16 mouse cellular contexts compared by ENCODE assay signal in the genomic region with DNA sequence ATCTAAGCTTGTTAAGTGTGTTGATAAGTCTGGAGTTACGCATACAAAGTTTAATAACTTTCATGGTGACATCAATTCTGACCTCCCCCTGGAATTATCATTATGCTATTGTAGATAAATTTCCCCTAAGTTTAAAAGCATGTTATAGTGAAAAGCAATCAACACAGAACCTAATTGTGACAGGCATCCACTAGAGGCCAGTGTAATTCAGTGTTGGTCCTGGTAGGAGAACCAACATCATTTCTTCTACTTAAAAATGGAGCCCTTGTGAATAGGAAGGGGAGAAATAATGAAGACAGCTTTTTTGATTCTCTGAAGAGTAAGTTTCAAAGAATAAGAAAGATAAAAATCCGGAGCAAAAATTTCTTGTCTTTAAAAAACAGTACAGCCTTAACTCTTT.
DNase-seq lines count a peak whose midpoint lies in the region; ATAC-seq and TF ChIP-seq lines count a peak whose summit lies in the region.
"Had no signal": no experiment of that assay in that cellular context is flagged by ENCODE, and none has a peak within 500 bp of the region (broad histone marks: within the 10 kb centered on the region; RNA-seq: fewer than 3 reads in every experiment).

No protein-coding gene starts in this region.

- in situ Hi-C loops in CH12.LX (cut with MboI; ENCODE audit: low pct_ligation_motif_present, low pct_unique_long_range_greater_than_20kb, low sequenced_read_pairs): no loop called here

- no peaks in the 10 kb centered on the region for H3K27me3 ChIP-seq in liver, postnatal 0 days (ENCODE audit: insufficient read depth, low read length)
- no peaks in the 10 kb centered on the region for H3K27me3 ChIP-seq in liver, embryonic 12.5 days (replicated peaks)
- no peaks in the 10 kb centered on the region for H3K27me3 ChIP-seq in CH12.LX (replicated peaks)
- H3K27me3 ChIP-seq: forebrain, embryonic 15.5 days; kidney, embryonic 15.5 days; megakaryocyte, embryonic 14.5 days had no signal

- no peak for TF ChIP-seq EP300 in liver, postnatal 0 days (IDR thresholded peaks at IDR 0.05; ENCODE audit: low read depth)
- TF ChIP-seq EP300 in CH12.LX (IDR thresholded peaks at IDR 0.05; ENCODE audit: low read length): no peak

- H3K4me2 ChIP-seq in liver, postnatal 0 days (ENCODE audit: low read depth, low read length): no peak overlapping the region
- no peak overlapping the region for H3K4me2 ChIP-seq in liver, embryonic 12.5 days
- no peak overlapping the region for H3K4me2 ChIP-seq in CH12.LX (ENCODE audit: insufficient read depth, low read depth, poor library complexity, severe bottlenecking)
- H3K4me2 ChIP-seq: forebrain, embryonic 15.5 days; kidney, embryonic 15.5 days had no signal

- TF ChIP-seq CTCF in liver, postnatal 0 days (IDR thresholded peaks at IDR 0.05; ENCODE audit: low read depth): peak; percentile 34
- peak in 1 of 2 experiments; percentile 52; a peak in 2 of 4 replicates for TF ChIP-seq CTCF in CH12.LX (conservative IDR thresholded peaks at IDR 0.05 in 1 of 2, IDR thresholded peaks at IDR 0.05 in 1 of 2; ENCODE audit: low read depth in 2 of 2, low read length in 2 of 2)
- peak; percentile 12; the same call in 1 of the 2 replicates for TF ChIP-seq CTCF in brain, embryonic 14.5 days (IDR thresholded peaks at IDR 0.05; ENCODE audit: borderline replicate concordance, extremely low read depth, insufficient read depth, insufficient read length)

- no peaks in the 10 kb centered on the region for H3K79me2 ChIP-seq in CH12.LX (replicated peaks; ENCODE audit: control insufficient read depth, extremely low read depth, insufficient read depth, poor library complexity, severe bottlenecking)

- WGBS in liver, postnatal 0 days (ENCODE audit: insufficient replicate concordance): 65% methylated on average over 2 of the region's 2 CpGs
- WGBS in liver, embryonic 12.5 days (ENCODE audit: insufficient replicate concordance): 70% methylated on average over 2 of the region's 2 CpGs

- ATAC-seq in liver, postnatal 0 days: no peak
- ATAC-seq in liver, embryonic 12.5 days: no peak
- ATAC-seq: forebrain, embryonic 15.5 days; hindbrain, embryonic 16.5 days had no signal

- no peak overlapping the region for H3K4me3 ChIP-seq in liver, postnatal 0 days (ENCODE audit: low read depth, low read length)
- no peak overlapping the region for H3K4me3 ChIP-seq in liver, embryonic 12.5 days
- no peak overlapping the region for H3K4me3 ChIP-seq in CH12.LX (replicated peaks in 1 of 3; ENCODE audit: low read depth in 2 of 3, low read length in 2 of 3, poor library complexity in 1 of 3)
- H3K4me3 ChIP-seq: forebrain, embryonic 15.5 days; kidney, embryonic 15.5 days; limb, embryonic 10.5 days; megakaryocyte, embryonic 14.5 days had no signal

- H3K36me3 ChIP-seq in liver, postnatal 0 days (replicated peaks; ENCODE audit: insufficient read depth, low read length): no peaks in the 10 kb centered on the region
- H3K36me3 ChIP-seq in liver, embryonic 12.5 days: peaks cover 8% of the 10 kb centered on the region
- peaks cover 2 to 68% of the 10 kb centered on the region in 2 experiments for H3K36me3 ChIP-seq in CH12.LX (replicated peaks in 1 of 2; ENCODE audit: control insufficient read depth in 1 of 2, insufficient read depth in 1 of 2, low read length in 1 of 2)
- H3K36me3 ChIP-seq: forebrain, embryonic 15.5 days; limb, embryonic 10.5 days had no signal

- no peak overlapping the region for H3K9ac ChIP-seq in liver, postnatal 0 days (replicated peaks)
- H3K9ac ChIP-seq in liver, embryonic 12.5 days: no peak overlapping the region
- H3K9ac ChIP-seq in CH12.LX (ENCODE audit: insufficient read depth, low read depth): no peak overlapping the region
- H3K9ac ChIP-seq: forebrain, embryonic 15.5 days; kidney, embryonic 15.5 days; liver, embryonic 14.5 days had no signal

- TF ChIP-seq POLR2A in CH12.LX (IDR thresholded peaks at IDR 0.05; ENCODE audit: low read depth, low read length): no peak
- no peak for TF ChIP-seq POLR2A in brain, embryonic 14.5 days (IDR thresholded peaks at IDR 0.05; ENCODE audit: borderline replicate concordance, extremely low read depth, insufficient read depth, insufficient read length, poor library complexity, severe bottlenecking)

- H3K4me1 ChIP-seq in liver, postnatal 0 days (ENCODE audit: insufficient read depth): no peaks in the 10 kb centered on the region
- H3K4me1 ChIP-seq in liver, embryonic 12.5 days: no peaks in the 10 kb centered on the region
- no peaks in the 10 kb centered on the region for H3K4me1 ChIP-seq in CH12.LX (ENCODE audit: control insufficient read depth in 1 of 2, insufficient read depth in 2 of 2)
- H3K4me1 ChIP-seq: forebrain, embryonic 15.5 days had no signal

- H3K9me3 ChIP-seq in liver, postnatal 0 days (ENCODE audit: low read length): no peaks in the 10 kb centered on the region
- no peaks in the 10 kb centered on the region for H3K9me3 ChIP-seq in liver, embryonic 12.5 days (replicated peaks)
- H3K9me3 ChIP-seq in CH12.LX (replicated peaks; ENCODE audit: low read length): no peaks in the 10 kb centered on the region
- H3K9me3 ChIP-seq: forebrain, embryonic 15.5 days; kidney, embryonic 15.5 days; limb, embryonic 10.5 days; megakaryocyte, embryonic 14.5 days had no signal

- intact Hi-C loops in heart, postnatal 14 days (cut with DNase I): no loop called here

- peak; percentile 2 for DNase-seq in heart, adult 11 months
- DNase-seq in heart, postnatal 14 days: no peak
- no peak for DNase-seq in liver, postnatal 0 days
- peak; percentile 8 for DNase-seq in CH12.LX (ENCODE audit: extremely low read depth)
- DNase-seq in brain, embryonic 14.5 days (ENCODE audit: low read depth): peak; percentile 51
- no peak for DNase-seq in right cerebral cortex, postnatal 4 days
- DNase-seq: adrenal gland, postnatal 25 days; gastrocnemius, postnatal 25 days; thymus, adult 2 months had no signal

- no peak overlapping the region for H3K27ac ChIP-seq in liver, postnatal 0 days (ENCODE audit: low read depth)
- no peak overlapping the region for H3K27ac ChIP-seq in liver, embryonic 12.5 days
- no peak overlapping the region for H3K27ac ChIP-seq in CH12.LX (ENCODE audit: insufficient read depth, low read depth)
- H3K27ac ChIP-seq: forebrain, embryonic 15.5 days; kidney, embryonic 15.5 days; limb, embryonic 10.5 days; liver, embryonic 14.5 days had no signal

- dilution Hi-C loops in CH12.LX (cut with MboI; ENCODE audit: extremely low pct_ligation_motif_present, extremely low pct_unique_long_range_greater_than_20kb, low sequenced_read_pairs): no loop called here

- peak; percentile 60 for TF ChIP-seq RAD21 in CH12.LX (IDR thresholded peaks at IDR 0.05; ENCODE audit: low read depth, low read length)

TF ChIP-seq in CH12.LX, 34 proteins besides CTCF, POLR2A, EP300 and RAD21:
- TF ChIP-seq MEF2A (IDR thresholded peaks at IDR 0.05; ENCODE audit: borderline replicate concordance, low read depth, low read length) (no peak), ETS1 (conservative IDR thresholded peaks at IDR 0.05; ENCODE audit: low read depth, low read length) (no peak), PAX5 (IDR thresholded peaks at IDR 0.05; ENCODE audit: low read length) (no peak), SMC3 (IDR thresholded peaks at IDR 0.05; ENCODE audit: low read depth, low read length) (0 out of 2 replicates have a peak, but pooled peaks have one; percentile 13)
TF ChIP-seq in CH12.LX: peak in this region for 1.

Comparison
In these comparisons a context has a peak if more than half of its experiments do, and no peak if none do; other contexts are left out.
1. DNase-seq: peak in heart, adult 11 months (single experiment), CH12.LX (single experiment) and brain, embryonic 14.5 days (single experiment); none in heart, postnatal 14 days (0 of 2), liver, postnatal 0 days (single experiment) and right cerebral cortex, postnatal 4 days (single experiment).